Mouse (Mus musculus): ENCODE results near the gene Tbx1. TPM values are rescaled to one million over a fixed set of nuclear protein-coding genes. Genes with fewer than 3 reads are reported as not detected.

The Tbx1 gene
- total RNA-seq, 2 experiments from 2014 or later: 0.68 to 0.78 TPM

DNA sequence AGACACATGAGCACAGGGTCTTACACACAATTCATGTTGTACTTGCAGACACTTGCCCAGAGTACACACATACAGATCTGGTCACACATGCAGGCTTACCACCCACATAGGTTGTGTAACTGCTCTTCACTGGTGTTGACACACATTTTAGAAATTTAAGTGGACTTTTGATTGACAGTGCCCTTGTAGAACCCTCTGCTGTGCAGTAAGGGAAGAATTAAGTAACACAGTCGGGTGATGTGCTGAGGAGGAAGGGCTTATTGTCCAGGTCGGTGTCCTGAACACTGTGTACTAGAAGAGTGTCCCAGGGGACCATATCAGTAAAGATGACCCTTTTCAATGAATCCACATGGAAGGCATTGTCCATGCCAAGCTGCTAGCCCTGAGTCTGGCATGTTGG is 3.5 kb upstream of the Tbx1 start:
- DNase-seq (ENCODE audit: low spot score): no peak
- intact Hi-C loops (cut with DNase I): no loop called here

GRCm38 (mm10) chr16:18591047-18592018 is 862 bp upstream of the Tbx1 start:
- DNase-seq (ENCODE audit: low spot score): no peak
- intact Hi-C loops (cut with DNase I): no loop called here

GRCm38 (mm10) chr16:18589080-18589621 is 1.3 kb downstream of the Tbx1 start:
- intact Hi-C loops (cut with DNase I): no loop called here
- DNase-seq (ENCODE audit: low spot score): no peak

DNA sequence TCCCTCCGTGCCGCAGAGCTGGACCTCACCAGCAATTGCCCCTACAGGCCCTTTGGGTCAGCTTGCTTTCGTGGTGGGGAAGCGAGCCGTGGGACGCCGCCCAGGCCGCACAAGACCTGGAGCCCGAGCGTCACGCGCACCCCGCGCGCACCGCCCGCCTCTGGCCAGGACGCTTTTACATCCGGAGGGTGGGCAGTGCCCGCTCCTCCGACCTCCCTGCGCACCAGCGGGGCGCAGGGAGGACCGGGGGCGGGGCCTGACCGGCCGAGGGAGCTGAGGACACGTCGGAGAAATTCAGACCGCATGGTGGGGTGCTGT is 1.8 kb downstream of the Tbx1 start:
- no peak for DNase-seq (ENCODE audit: low spot score)
- intact Hi-C loops (cut with DNase I): no loop called here

DNA sequence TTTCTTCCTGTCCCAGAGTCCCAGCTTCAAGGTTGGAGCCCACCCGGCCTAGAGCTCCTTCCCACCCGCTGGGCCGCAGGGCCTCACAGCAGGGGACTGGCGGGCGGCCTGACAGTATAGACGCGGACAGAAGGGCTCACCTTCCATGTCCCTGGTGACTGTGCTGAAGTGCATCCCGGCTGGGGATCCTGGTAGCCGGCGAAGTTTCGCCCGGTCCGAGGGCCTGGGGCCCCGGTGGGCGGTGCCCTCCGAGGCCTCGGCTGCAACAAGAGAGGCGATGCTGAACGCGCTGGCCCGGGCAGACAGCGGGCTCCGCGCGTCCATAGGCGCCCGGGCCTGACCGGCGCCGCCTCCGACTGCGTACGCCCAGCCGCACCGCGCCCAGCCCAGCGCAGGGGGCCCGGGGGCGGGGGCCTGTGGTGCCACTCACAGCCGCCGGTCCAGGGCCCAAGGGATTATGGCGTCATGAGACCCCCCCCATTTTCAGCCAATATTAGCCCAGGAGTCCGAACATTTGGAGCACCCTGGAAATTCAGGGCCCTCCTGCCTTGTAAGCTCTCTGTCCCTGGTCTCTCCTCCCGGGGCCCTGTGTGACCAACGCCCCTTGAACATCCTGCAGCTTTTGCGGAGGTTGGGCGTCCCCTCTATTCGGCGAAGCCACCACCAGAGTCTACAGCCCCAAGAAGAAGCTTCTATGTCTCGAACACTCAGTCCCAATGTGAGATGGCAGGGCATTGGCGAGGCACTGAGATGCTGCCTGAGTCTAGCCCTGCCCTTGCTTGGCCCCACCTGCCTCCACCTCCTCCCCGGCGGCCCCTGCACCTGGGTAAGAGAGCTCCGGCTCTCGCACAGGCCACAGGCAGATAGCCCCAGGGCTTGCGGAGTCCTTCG is 2.4 kb downstream of the Tbx1 start:
- DNase-seq (ENCODE audit: low spot score): no peak
- intact Hi-C loops (cut with DNase I): no loop called here

- intact Hi-C loops (cut with DNase I): no loop called here
- no peak for DNase-seq (ENCODE audit: low spot score)
These were observed 3.4 kb downstream of the Tbx1 start for GRCm38 (mm10) chr16:18586906-18587546.

GRCm38 (mm10) chr16:18586076-18586905 is 4.2 kb downstream of the Tbx1 start:
- DNase-seq (ENCODE audit: low spot score): no peak
- intact Hi-C loops (cut with DNase I): no loop called here

GRCm38 (mm10) chr16:18585676-18586075 is 4.8 kb downstream of the Tbx1 start:
- intact Hi-C loops (cut with DNase I): no loop called here
- no peak for DNase-seq (ENCODE audit: low spot score)

DNA sequence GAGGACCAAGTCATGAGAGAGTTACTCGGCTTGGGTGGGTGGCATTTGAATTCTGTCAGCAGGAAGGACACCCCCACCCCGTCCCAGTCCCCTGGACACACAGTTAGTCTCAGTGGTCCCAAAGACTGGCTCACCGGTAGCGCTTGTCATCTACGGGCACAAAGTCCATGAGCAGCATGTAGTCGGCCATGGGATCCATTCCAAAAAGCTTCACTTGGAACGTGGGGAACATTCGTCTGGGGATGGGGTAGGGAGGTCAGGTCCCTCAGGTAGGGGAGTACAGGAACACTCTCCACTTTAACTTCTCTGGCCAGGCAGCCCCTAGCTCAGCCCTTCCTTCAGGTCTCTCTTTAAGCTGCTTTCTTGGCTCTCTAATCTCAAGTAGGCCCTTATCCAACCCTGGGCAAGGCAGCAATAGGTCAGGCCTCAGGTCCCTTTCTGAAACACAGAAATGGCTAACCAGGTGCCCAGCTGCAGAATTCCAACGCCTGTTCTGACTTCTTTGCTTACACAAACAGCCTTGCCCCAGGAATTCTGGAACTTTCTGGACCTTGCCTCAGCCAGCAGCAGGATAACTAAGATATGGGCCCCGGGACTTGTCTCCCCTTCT is 5.5 kb downstream of the Tbx1 start:
- intact Hi-C loops (cut with DNase I): no loop called here

GRCm38 (mm10) chr16:18583673-18584357 is 6.7 kb downstream of the Tbx1 start:
- DNase-seq (ENCODE audit: low spot score): no peak
- intact Hi-C loops (cut with DNase I): no loop called here

More for the DNA sequence above, 5.5 kb downstream of the Tbx1 start:
- DNase-seq (ENCODE audit: low spot score): no peak

DNA sequence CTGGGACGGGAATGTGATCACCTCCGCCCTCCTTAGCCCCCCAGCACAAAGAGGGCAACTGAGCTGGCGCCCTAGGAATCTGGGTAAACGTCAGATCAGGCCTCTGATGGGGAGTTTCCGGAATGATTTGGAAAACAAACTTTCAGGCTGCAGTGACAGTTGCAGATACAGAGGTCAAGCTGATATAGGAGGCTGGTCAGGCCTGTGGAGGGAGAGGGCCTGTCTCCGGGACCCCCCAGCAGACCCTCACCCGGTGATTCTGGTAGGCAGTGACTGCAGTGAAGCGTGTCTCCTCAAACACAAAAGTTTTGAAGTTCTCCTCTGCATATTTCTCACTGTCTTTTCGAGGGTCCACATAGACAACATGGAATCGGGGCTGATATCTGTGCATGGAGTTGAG is 7.3 kb downstream of the Tbx1 start:
- intact Hi-C loops (cut with DNase I): no loop called here
- DNase-seq (ENCODE audit: low spot score): no peak

DNA sequence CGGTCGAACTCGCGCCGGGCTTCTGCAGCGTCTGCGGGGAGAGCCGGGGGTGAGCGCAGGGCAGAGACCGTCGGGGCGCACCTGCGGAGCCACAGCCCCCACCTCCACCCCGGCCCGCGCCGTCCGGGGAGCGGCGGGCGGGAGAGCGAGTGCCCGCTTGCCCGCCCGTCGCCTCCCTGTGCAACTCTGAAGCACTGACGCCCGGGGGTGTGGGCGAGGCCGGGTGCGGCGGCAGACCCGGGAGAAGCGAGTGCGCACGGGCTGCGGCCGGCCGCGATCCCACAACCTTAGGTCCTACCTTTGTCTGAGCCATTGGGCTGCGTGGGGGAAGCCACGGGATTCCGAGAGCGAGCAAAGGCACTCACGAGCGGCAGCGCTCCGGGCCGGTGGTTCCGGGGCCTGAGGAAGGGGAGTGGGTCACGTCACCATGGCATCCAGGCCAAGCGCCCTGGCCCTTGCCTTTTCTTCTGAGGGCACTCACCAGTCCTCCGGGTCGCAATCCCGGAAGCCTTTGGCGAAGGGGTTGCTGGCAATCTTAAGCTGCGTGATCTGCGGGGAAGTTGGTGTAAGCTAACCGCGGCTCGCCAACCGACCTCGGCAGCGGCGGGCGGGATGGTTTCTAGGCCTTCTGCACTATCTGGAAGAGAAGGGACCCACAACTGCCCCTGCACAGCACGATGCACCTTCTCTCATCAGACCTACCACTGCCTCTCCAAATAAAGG is 7.9 kb downstream of the Tbx1 start:
- intact Hi-C loops (cut with DNase I): no loop called here
- DNase-seq (ENCODE audit: low spot score): no peak

GRCm38 (mm10) chr16:18581623-18582205 is 8.8 kb downstream of the Tbx1 start:
- intact Hi-C loops (cut with DNase I): no loop called here

DNA sequence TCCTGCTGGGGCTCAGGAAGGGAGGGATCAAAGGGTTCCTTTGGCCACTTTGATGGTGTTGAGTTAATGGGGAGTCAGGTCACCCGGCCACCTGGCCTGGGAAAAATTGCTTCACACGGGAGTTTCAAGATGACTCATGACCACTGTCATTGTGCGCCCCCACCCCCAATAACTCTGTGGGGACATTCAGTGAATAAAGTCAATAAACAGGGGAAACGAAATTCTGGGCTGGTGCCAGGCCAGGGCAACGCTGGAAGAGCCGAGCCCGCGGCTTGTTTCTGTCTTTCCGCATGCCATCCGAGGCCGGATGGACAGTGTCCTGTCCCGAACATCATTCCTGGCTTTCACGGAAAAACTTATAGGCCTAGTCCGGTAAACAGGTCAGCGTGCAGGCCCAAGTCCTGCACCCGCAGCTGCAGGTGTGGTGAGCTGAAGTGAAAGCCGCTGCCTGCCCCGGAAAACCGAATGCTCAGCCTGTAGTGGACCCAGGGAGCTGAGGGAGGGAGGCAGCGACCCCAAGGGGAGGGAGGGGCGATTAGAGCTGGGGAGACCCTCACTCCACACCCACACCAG is 9.3 kb downstream of the Tbx1 start:
- intact Hi-C loops (cut with DNase I): no loop called here
- DNase-seq (ENCODE audit: low spot score): no peak

More at GRCm38 (mm10) chr16:18581623-18582205, 8.8 kb downstream of the Tbx1 start:
- no peak for DNase-seq (ENCODE audit: low spot score)

- intact Hi-C loops (cut with DNase I): no loop called here
- no peak for DNase-seq (ENCODE audit: low spot score)
These were observed 10.1 kb downstream of the Tbx1 start for GRCm38 (mm10) chr16:18580389-18580788.

- intact Hi-C loops (cut with DNase I): no loop called here
- DNase-seq (ENCODE audit: low spot score): no peak
These were observed 12.8 kb downstream of the Tbx1 start for GRCm38 (mm10) chr16:18577599-18578160.

DNA sequence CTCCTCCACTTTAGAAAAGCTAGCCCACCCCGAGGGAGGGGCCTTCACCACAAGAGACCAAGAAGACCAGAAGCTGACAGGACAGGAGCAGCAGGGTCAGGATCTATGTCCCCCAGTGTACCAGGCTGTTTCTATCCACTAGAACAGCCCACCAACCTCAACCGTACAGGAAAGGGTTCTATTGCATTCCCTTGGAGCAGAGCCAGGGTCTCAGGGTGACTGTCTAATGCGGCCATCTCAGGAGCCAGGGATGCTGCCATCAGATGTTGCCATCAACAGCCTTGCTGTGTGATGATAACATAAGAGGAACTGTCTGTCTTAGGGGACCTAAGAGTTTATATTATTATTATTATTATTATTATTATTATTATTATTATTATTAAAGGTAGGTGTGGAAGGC is 13.4 kb downstream of the Tbx1 start:
- intact Hi-C loops (cut with DNase I): no loop called here
- DNase-seq (ENCODE audit: low spot score): no peak

All from heart, postnatal 25 days (tissue).